Mouse (Mus musculus) thymus, adult 2 months (tissue): ENCODE measurements around the gene Creb3l2.

ENCODE experiments used
- CTCF ChIP-seq: fragments of 200-500 bp; IDR thresholded peaks from 2 replicates; pipeline ENCODE4 v1.5.1; 2012; ENCODE audit warnings: mild to moderate bottlenecking, control low read depth, low read length, moderate library complexity, borderline replicate concordance; ENCODE audit not compliant: control insufficient read depth, poor library complexity, insufficient read depth; ENCODE audit errors: extremely low read depth
- POLR2A ChIP-seq: fragments of 200-500 bp; IDR thresholded peaks from 2 replicates; pipeline ENCODE4 v1.6.1; 2012; ENCODE audit warnings: mild to moderate bottlenecking, low read length, control low read depth, moderate library complexity; ENCODE audit not compliant: control insufficient read depth, poor library complexity, insufficient read depth; ENCODE audit errors: extremely low read depth

DNA sequence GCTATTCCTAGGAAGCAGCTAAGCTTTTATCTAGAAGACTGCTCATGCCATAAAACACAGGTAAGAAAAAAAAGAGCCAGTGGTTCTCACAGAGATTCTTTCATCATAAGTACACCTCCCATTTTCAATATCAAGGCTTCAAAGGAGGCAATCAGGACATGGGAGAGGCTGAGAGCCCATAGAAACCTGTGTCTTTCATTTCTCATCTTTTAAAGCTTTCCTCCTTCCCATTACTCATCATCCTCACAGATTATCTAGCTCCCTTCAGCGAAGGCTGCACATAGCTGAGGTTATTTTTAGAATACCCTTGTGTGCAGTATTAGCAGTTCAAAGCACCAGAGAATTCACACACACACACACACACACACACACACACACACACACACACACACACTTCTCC, 159.3 kb downstream of the Creb3l2 start:
- no peak for TF ChIP-seq POLR2A
- no peak for TF ChIP-seq CTCF
